Mouse (Mus musculus): Measurements from ENCODE around the gene Nif3l1. TPM values are rescaled to one million over a fixed set of nuclear protein-coding genes. Genes with fewer than 3 reads are reported as not detected.

Gene Nif3l1
- polyA plus RNA-seq, 1 experiment from 2014 or later, result 36.2 TPM

DNA sequence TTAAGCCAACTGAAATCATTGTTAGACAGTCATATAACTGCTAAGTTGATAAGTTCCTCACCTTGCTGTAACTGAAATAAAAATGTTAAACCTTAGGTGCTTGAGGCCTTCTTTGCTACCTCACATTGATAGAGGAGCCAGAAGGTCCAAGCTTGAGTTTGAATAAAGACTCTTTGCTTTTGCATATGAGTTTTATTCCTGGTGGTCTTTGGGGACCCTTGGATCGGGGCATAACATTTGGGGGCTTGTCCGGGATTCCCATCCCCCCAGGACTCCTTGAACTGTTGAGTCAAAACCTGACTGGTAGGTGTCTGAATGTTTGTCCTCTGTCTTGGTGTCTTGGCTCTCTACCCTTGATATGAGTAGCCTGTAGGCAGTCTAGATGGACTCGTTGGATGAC, 62.3 kb downstream of the Nif3l1 start:
- WGBS, result 93% methylated on average over 3 of the region's 3 CpGs
- Histone ChIP-seq H3K4me1 (ENCODE audit: control insufficient read depth, insufficient read depth, low read length) (peaks cover 13% of the 10 kb centered on the region), H3K9me3 (replicated peaks; ENCODE audit: control insufficient read depth, low read length) (peaks cover 24% of the 10 kb centered on the region), H3K27ac (ENCODE audit: low read length) (no peak overlapping the region), H3K9ac (ENCODE audit: low read length) (no peak overlapping the region), H3K36me3 (ENCODE audit: control insufficient read depth, insufficient read depth, low read length) (peaks cover 6% of the 10 kb centered on the region; the same call in 1 of the 2 replicates), H3K4me2 (ENCODE audit: low read depth, low read length) (no peak overlapping the region), H3K27me3 (ENCODE audit: control insufficient read depth, insufficient read depth, low read length) (no peaks in the 10 kb centered on the region), H3K4me3 (replicated peaks; ENCODE audit: low read length) (no peak overlapping the region)
- ATAC-seq (ENCODE audit: insufficient read depth, low FRiP score), result no peak

Other genes with a start within 250 kb of the Nif3l1 start
- 0.17 and 0.18 TPM in 2 replicates for gene Aox4, start 234.8 kb upstream of the Nif3l1 start, polyA plus RNA-seq (2015; fragmentation: Nextera tagmentation; extraction: Ambion mirVana)
- gene Aox2, start 166.8 kb upstream of the Nif3l1 start, polyA plus RNA-seq (2015; fragmentation: Nextera tagmentation; extraction: Ambion mirVana), result 0.08 and 0.12 TPM in 2 replicates
- 286 and 308 TPM in 2 replicates for gene Bzw1, start 52.3 kb upstream of the Nif3l1 start, polyA plus RNA-seq (2015; fragmentation: Nextera tagmentation; extraction: Ambion mirVana)
- gene Clk1, start 21.1 kb upstream of the Nif3l1 start, polyA plus RNA-seq (2015; fragmentation: Nextera tagmentation; extraction: Ambion mirVana), result 190 and 204 TPM in 2 replicates
- 46.2 and 52.5 TPM in 2 replicates for gene Ppil3, start 335 bp downstream of the Nif3l1 start, polyA plus RNA-seq (2015; fragmentation: Nextera tagmentation; extraction: Ambion mirVana)
- gene Orc2, start 60.0 kb downstream of the Nif3l1 start, polyA plus RNA-seq (2015; fragmentation: Nextera tagmentation; extraction: Ambion mirVana), result 21.5 and 23.2 TPM in 2 replicates
- gene Fam126b, start 141.2 kb downstream of the Nif3l1 start, polyA plus RNA-seq (2015; fragmentation: Nextera tagmentation; extraction: Ambion mirVana), result 9.5 TPM in 2 replicates
- gene Ndufb3, start 141.2 kb downstream of the Nif3l1 start, polyA plus RNA-seq (2015; fragmentation: Nextera tagmentation; extraction: Ambion mirVana), result 158 and 187 TPM in 2 replicates

Measured in stomach, embryonic 16.5 days (tissue).